Mouse (Mus musculus): Measurements from ENCODE around the gene Sf3b6.
"Not testable (repeated sequence)": the region's sequence is repeated elsewhere in the genome, so short reads cannot be mapped to it uniquely, and the experiment has no call there.

Sf3b6 gene

GRCm38 (mm10) chr12:4817361-4818101 lies at the start of gene Sf3b6:
Gene Sf3b6 (plus strand): TSS chr12:4817544.
- peak; percentile 100 for DNase-seq

GRCm38 (mm10) chr12:4768492-4769332 lies 48.6 kb upstream of the Sf3b6 start, which contains the start of the genes Pfn4 and Fam228b:
Gene Pfn4 (plus strand): TSS chr12:4769022.
Gene Fam228b (minus strand): TSS chr12:4769267.
- peak; percentile 93 for DNase-seq

- no peak for DNase-seq
Observed at GRCm38 (mm10) chr12:4769333-4769723, 48.0 kb upstream of the Sf3b6 start.

- DNase-seq = peak; percentile 10
Observed at GRCm38 (mm10) chr12:4774895-4775587, 42.3 kb upstream of the Sf3b6 start.

- no peak for DNase-seq
Observed at GRCm38 (mm10) chr12:4775588-4775949, 41.8 kb upstream of the Sf3b6 start.

DNA sequence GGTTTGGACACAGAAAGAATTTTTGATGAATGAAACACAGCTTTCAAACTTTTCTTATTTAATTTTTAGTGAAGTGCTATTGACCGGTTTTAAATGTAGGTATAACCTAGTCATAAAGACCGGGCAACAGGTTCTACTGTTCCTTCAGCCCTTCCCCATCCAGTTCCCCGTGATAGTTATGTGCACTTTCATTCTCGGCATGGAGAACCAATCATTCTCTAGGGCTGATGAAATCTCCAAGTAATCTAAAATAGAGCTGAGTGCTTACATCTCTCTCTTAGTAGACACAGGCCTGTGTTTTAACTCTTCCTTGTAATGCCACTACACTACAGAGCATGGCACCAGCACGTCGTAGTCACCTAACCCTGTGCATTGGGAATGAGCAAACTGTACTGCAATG lies 39.6 kb upstream of the Sf3b6 start:
- no peak for DNase-seq

DNA sequence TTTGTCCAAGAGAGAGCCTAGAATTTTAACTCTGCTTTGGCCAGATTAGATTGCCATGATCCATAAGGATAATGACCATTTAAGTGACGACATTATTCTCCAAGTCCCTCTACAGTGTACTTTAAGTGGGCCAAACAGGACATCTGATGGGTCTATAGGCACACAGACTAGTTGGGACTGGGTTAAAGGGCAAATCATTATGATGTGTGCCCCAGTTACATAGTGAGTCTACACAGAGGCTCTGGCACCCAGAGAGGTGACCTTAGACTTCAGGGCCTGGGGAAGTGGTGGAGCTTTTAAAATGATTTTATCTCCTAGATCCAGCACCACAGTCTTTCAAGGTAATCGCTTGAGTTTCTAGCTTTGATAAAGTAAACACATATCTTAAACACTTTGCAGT lies 37.1 kb upstream of the Sf3b6 start:
- DNase-seq = no peak

DNA sequence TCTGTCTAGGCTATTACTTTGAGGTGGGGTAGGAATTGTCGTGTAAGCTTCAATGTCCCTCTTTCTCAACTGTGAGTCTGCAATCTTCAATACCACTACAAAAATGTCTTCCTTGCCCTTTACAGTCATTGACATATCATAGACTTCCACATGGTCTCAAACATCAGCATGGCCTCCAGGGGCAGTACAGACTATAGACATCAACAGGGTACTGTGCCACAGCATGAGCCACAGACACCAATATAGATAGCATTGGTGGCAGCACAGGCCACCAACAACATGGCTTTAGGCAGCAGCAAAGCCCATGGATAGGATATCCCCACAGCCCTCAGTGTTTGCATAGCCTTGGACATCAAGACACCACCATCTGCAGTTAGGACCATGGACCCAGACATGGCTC lies 36.1 kb upstream of the Sf3b6 start:
- DNase-seq = no peak

DNA sequence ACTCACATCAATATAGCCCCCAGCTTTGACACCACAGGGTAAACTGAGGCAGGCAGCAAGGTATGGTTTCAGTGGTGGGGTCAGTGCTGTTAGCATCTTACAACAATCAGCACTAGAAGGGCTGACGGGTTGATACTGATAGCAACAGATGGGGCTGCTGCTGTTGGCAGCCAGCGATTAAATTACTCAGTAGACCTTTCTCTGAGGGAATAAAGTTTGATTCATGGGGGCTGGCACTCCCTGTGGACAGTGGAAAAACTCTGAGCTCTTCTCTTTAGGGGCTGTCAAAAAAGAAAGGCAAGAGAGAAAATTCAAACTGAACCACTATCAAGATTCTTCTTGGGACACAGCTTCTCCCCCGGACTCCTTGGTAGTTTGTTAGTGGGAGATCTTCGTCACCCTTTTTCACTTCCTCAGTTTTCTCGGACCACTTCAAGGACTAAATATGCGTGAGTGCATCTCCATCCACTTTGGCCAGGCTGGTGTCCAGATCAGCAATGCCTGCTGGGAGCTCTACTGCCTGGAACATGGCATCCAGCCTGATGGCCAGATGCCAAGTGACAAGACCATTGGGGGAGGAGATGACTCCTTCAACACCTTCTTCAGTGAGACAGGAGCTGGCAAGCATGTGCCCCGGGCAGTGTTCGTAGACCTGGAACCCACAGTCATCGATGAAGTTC lies 35.5 kb upstream of the Sf3b6 start:
- not testable (repeated sequence) for DNase-seq

DNA sequence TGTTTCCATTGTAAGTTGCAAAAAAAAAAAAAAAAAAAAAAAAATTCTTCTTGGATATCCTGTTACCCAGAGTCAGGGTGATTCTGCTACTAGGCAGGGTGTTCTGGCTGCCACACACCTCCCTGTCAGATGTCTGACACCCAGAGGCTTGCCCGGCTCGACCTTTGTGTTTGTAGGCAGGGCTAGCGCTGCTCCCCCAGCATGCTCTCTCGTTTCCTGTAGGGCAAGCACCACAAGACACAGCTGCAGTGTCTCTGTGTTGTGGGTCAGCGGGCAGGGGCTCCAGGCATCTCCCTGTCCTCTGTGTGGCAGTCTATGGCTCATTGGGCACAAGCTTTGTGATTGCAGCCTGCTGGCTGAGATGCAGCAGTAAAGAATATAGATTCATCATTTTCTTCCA lies 33.7 kb upstream of the Sf3b6 start:
- no peak for DNase-seq

DNA sequence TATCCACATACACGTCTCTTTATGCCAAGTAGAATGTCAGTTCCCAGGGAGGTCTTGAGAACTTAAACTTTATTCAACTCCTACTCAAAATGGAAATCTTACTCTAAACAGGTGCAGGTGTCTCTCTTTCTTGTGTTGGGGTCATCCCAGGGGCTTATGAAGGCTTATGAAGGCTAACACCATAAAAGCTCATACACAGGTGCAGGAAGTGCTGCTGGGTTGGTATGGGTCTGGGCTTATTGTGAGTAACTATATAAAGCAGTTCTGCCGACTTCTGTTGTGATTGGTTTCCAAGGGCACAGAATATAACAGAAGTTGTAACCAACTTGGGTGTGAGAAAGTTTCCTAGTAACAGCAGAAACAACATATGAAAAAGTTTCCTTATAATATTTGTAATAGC lies 32.9 kb upstream of the Sf3b6 start:
- no peak for DNase-seq

DNA sequence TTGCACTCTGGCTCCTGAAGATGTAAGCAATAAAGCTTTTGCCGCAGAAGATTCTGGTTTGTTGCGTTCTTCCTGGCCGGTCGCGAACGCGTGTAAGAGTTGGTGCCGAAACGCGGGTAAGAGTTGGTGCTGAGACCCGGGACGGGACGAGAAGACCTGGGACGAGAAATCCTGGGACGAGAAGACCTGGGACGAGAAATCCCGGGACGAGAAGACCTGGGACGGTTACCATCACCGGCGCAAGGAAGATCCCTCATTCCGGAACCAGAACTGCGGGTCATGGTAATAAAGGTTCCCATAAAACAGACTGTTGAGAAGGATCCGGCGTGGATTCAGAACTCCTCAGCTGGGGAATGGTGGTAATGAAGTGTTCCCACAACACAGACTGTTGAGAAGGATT lies 29.2 kb upstream of the Sf3b6 start:
- not testable (repeated sequence) for DNase-seq

DNA sequence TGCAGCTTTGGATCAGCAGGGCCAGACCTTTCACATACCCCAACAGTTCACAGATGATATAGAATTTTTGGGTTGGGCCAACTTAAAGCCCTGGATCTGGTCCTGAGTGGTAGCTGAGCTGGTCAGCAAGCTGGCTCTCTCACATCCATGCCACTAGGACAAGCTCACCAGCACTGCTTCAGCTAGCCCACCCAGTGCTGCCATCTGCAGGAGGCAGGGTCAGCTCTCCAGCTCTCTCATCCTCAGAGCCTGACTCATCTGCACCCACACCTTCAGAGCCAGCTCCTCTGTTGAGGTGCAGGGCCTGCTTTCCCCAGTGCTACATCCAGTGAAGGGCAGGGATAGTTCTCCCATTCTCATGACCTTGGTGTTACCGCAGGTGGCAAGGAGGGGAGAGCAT lies 23.6 kb upstream of the Sf3b6 start:
- peak; percentile 38 for DNase-seq

GRCm38 (mm10) chr12:4797471-4797870 lies 19.9 kb upstream of the Sf3b6 start:
- not testable (repeated sequence) for DNase-seq

- DNase-seq = no peak
Observed at GRCm38 (mm10) chr12:4811036-4811435, 6.3 kb upstream of the Sf3b6 start.

GRCm38 (mm10) chr12:4811705-4812104 lies 5.6 kb upstream of the Sf3b6 start:
- no peak for DNase-seq

- DNase-seq = no peak
Observed at GRCm38 (mm10) chr12:4813636-4814035, 3.7 kb upstream of the Sf3b6 start.

DNA sequence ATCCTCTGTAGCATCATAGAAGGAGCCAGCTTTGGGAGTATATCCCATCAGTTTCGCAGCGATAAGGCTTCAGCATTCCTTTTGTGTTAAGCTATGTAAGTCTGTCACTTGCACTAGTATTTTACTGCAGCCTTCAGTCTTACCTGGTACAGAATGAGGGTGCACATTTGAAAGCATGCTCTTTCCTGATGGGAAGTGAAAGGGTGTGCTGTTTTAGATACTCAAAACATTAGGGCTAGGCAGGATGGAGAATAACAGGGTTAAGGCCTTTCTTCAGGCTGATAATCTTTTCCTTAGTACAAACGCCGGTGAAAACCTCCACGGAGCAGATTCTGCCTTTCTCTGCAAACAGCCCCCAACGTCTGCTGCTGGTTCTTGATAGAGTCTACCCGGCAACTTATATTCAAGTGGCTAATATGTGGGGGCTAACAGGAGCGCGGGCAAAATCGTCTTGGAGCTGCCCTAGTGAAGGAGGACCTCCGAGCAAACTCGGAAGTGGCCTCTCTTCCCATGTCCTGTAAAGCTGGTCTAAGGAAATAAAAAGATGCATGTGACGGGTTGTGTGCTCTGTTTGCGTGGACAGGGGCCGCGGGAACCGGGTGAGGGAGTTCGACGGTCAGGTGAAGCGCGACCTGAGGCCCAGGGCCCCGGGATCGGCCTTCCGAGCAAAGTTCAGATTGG lies 524 bp upstream of the Sf3b6 start:
- no peak for DNase-seq

- no peak for DNase-seq
Observed at GRCm38 (mm10) chr12:4827256-4827655, 9.9 kb downstream of the Sf3b6 start.

- DNase-seq = no peak
Observed at GRCm38 (mm10) chr12:4836959-4837358, 19.6 kb downstream of the Sf3b6 start.

DNA sequence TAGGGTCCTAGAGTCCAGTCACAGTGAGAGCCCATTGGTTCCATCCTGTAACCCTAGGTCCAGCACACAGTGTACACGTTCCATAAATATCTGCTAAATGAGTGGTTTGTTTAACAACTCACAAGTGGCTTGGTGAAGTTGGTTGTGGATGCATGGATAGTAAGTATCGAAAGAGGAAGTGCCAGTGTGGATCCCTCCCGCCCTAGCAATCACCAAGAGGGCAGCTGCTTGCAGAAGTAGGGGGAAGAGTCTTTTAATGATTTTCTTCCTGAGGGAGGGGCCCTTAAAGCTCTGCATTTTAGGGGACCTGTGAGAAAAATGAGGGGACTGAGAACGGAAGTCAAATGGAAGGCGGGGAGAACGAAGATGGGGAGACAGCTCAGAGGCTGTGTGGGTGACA lies 22.7 kb downstream of the Sf3b6 start:
- DNase-seq = no peak

DNA sequence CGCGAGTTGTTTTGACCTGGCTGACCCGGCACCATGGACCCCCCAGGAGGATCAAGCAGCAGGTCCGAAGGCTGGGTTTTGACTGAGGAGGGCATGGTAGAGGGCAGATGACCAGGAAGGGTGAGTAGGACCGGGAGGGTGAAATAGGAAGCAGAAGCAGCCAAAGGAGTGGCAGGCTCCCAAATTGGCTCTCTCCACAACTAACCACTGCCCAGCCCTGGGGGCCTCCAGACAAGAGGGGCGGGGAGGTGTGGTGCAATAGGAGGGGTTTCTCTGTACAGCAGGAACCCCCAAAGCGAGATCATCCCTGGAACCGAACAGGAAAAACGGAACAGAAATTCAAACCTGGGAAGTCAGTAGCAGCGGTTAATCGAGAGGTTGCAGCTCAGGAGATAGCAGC lies 23.4 kb downstream of the Sf3b6 start:
- no peak for DNase-seq
